Mouse (Mus musculus) liver, postnatal 0 days (tissue): ENCODE data around the gene Smim10l1.

ENCODE experiments used
- CTCF ChIP-seq: sonication (generic); IDR thresholded peaks from 2 replicates; pipeline ENCODE4 v1.5.1; 2016; ENCODE audit warnings: antibody characterized with exemption, low read depth
- EP300 ChIP-seq: IDR thresholded peaks from 2 replicates; pipeline ENCODE4 v1.6.1; 2016; ENCODE audit warnings: antibody characterized with exemption, low read depth, mild to moderate bottlenecking

GRCm38 (mm10) chr6:133102430-133102829 lies 2.3 kb upstream of the Smim10l1 start:
- TF ChIP-seq EP300 = no peak
- no peak for TF ChIP-seq CTCF
